ENCODE assay signal across 8 mouse cellular contexts in the genomic region with DNA sequence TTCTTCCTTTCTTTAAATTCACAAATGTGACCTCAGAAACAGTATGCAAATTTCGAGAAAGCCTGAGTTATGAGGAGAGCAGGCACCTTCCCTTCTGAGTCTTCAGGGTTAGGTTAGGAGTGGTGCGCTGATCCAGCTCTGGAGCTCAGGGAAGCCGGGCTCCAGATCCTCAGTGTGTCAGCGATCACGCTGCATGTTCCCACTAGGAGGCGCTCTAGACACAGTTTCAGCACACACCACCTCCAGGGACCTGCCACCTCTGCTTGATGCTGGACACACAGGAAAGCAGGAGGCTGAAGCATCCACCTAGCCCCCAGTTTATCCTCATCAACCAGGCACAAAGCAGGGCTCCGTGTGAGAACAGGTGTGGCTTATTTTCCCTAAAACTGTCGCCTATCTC.
DNase-seq lines count a peak whose midpoint lies in the region; ATAC-seq and TF ChIP-seq lines count a peak whose summit lies in the region.

No protein-coding gene starts in this region.

- peak; percentile 92 for DNase-seq in heart, adult 11 months
- peak; percentile 90 to 93 for DNase-seq in cerebellum, postnatal 10 days
- peak; percentile 79 to 85 for DNase-seq in frontal cortex, postnatal 36 days (ENCODE audit: low spot score in 2 of 2)
- DNase-seq in limb, embryonic 10.5 days (ENCODE audit: low spot score) = peak; percentile 85
- DNase-seq in midbrain, postnatal 0 days (ENCODE audit: low spot score) = peak; percentile 82

- no peaks in the 10 kb centered on the region for H3K36me3 ChIP-seq in heart, embryonic 12.5 days
- no peaks in the 10 kb centered on the region for H3K36me3 ChIP-seq in kidney, embryonic 14.5 days (ENCODE audit: control insufficient read depth, insufficient read depth, low read length)
- H3K36me3 ChIP-seq in limb, embryonic 10.5 days = no peaks in the 10 kb centered on the region
- H3K36me3 ChIP-seq in midbrain, postnatal 0 days (ENCODE audit: insufficient read depth, low read length) = no peaks in the 10 kb centered on the region
- no peaks in the 10 kb centered on the region for H3K36me3 ChIP-seq in stomach, embryonic 16.5 days (ENCODE audit: control insufficient read depth, insufficient read depth, low read length)

- no peak overlapping the region for H3K4me2 ChIP-seq in heart, embryonic 12.5 days
- no peak overlapping the region for H3K4me2 ChIP-seq in kidney, embryonic 14.5 days (replicated peaks; ENCODE audit: low read depth, low read length)
- H3K4me2 ChIP-seq in midbrain, postnatal 0 days (ENCODE audit: low read depth, low read length, poor library complexity, severe bottlenecking) = no peak overlapping the region
- H3K4me2 ChIP-seq in stomach, embryonic 16.5 days (ENCODE audit: low read depth, low read length) = no peak overlapping the region

- no peaks in the 10 kb centered on the region for H3K9me3 ChIP-seq in heart, embryonic 12.5 days (replicated peaks)
- H3K9me3 ChIP-seq in kidney, embryonic 14.5 days (ENCODE audit: control insufficient read depth, low read length) = no peaks in the 10 kb centered on the region
- H3K9me3 ChIP-seq in limb, embryonic 10.5 days (replicated peaks) = no peaks in the 10 kb centered on the region
- no peaks in the 10 kb centered on the region for H3K9me3 ChIP-seq in midbrain, postnatal 0 days (ENCODE audit: low read length)
- H3K9me3 ChIP-seq in stomach, embryonic 16.5 days (replicated peaks; ENCODE audit: control insufficient read depth, low read length) = no peaks in the 10 kb centered on the region

- 7% methylated on average over 8 of the region's 8 CpGs for WGBS in heart, embryonic 12.5 days
- 6% methylated on average over 8 of the region's 8 CpGs for WGBS in kidney, embryonic 14.5 days
- 8% methylated on average over 8 of the region's 8 CpGs for WGBS in limb, embryonic 10.5 days
- WGBS in midbrain, postnatal 0 days = 4% methylated on average over 8 of the region's 8 CpGs
- 8% methylated on average over 8 of the region's 8 CpGs for WGBS in stomach, embryonic 16.5 days

- H3K4me3 ChIP-seq in heart, embryonic 12.5 days = no peak overlapping the region
- no peak overlapping the region for H3K4me3 ChIP-seq in kidney, embryonic 14.5 days (ENCODE audit: low read length)
- no peak overlapping the region for H3K4me3 ChIP-seq in limb, embryonic 10.5 days
- no peak overlapping the region for H3K4me3 ChIP-seq in midbrain, postnatal 0 days (ENCODE audit: low read depth, low read length)
- H3K4me3 ChIP-seq in stomach, embryonic 16.5 days (replicated peaks; ENCODE audit: low read length) = no peak overlapping the region

- H3K9ac ChIP-seq in heart, embryonic 12.5 days = no peak overlapping the region
- no peak overlapping the region for H3K9ac ChIP-seq in kidney, embryonic 14.5 days (ENCODE audit: low read depth, low read length)
- no peak overlapping the region for H3K9ac ChIP-seq in midbrain, postnatal 0 days (replicated peaks; ENCODE audit: low read length, poor library complexity, severe bottlenecking)
- H3K9ac ChIP-seq in stomach, embryonic 16.5 days (ENCODE audit: low read length) = no peak overlapping the region

- H3K4me1 ChIP-seq in heart, embryonic 12.5 days (replicated peaks) = no peaks in the 10 kb centered on the region
- H3K4me1 ChIP-seq in kidney, embryonic 14.5 days (ENCODE audit: control insufficient read depth, insufficient read depth, low read length) = no peaks in the 10 kb centered on the region
- no peaks in the 10 kb centered on the region for H3K4me1 ChIP-seq in limb, embryonic 10.5 days
- H3K4me1 ChIP-seq in midbrain, postnatal 0 days (ENCODE audit: insufficient read depth, low read length) = no peaks in the 10 kb centered on the region; the same call in 1 of the 2 replicates
- no peaks in the 10 kb centered on the region for H3K4me1 ChIP-seq in stomach, embryonic 16.5 days (ENCODE audit: control insufficient read depth, insufficient read depth, low read length)

- no peak overlapping the region for H3K27ac ChIP-seq in heart, embryonic 12.5 days (ENCODE audit: poor library complexity, severe bottlenecking)
- no peak overlapping the region for H3K27ac ChIP-seq in kidney, embryonic 14.5 days (ENCODE audit: low read depth, low read length)
- H3K27ac ChIP-seq in limb, embryonic 10.5 days = no peak overlapping the region
- no peak overlapping the region for H3K27ac ChIP-seq in midbrain, postnatal 0 days (ENCODE audit: low read depth, low read length)
- no peak overlapping the region for H3K27ac ChIP-seq in stomach, embryonic 16.5 days (ENCODE audit: low read length)

- H3K27me3 ChIP-seq in heart, embryonic 12.5 days (replicated peaks) = peaks cover 30% of the 10 kb centered on the region
- no peaks in the 10 kb centered on the region; the same call in 1 of the 2 replicates for H3K27me3 ChIP-seq in kidney, embryonic 14.5 days (ENCODE audit: control insufficient read depth, insufficient read depth, low read length)
- H3K27me3 ChIP-seq in limb, embryonic 10.5 days (ENCODE audit: low read depth, poor library complexity, severe bottlenecking) = peaks cover 19% of the 10 kb centered on the region
- no peaks in the 10 kb centered on the region for H3K27me3 ChIP-seq in midbrain, postnatal 0 days (ENCODE audit: insufficient read depth, low read length)
- 0 out of 2 replicates have a peak, but pooled peaks cover 4% of the 10 kb centered on the region for H3K27me3 ChIP-seq in stomach, embryonic 16.5 days (ENCODE audit: control insufficient read depth, insufficient read depth, low read length)

- TF ChIP-seq CTCF in midbrain, postnatal 0 days (IDR thresholded peaks at IDR 0.05) = peak; percentile 91

- no peak for ATAC-seq in heart, embryonic 12.5 days (ENCODE audit: insufficient number of reproducible peaks, low FRiP score)
- ATAC-seq in kidney, embryonic 14.5 days (ENCODE audit: low FRiP score, low TSS enrichment) = peak; percentile 91
- ATAC-seq in midbrain, postnatal 0 days (ENCODE audit: low FRiP score) = no peak; the same call in 1 of the 2 replicates
- peak; percentile 47; the same call in 1 of the 2 replicates for ATAC-seq in stomach, embryonic 16.5 days (ENCODE audit: insufficient read depth, low FRiP score)

Comparison
In these comparisons a context has a peak if more than half of its experiments do, and no peak if none do; other contexts are left out.
1. ATAC-seq: peak in kidney, embryonic 14.5 days (single experiment) and stomach, embryonic 16.5 days (single experiment); none in heart, embryonic 12.5 days (single experiment) and midbrain, postnatal 0 days (single experiment).
2. Peak in every context shown above with its lines, with median percentiles within 50 percentile points of each other: DNase-seq.